Mouse (Mus musculus): ENCODE data around the gene Itgb1bp1. TPM values are rescaled to one million over a fixed set of nuclear protein-coding genes. Genes with fewer than 3 reads are reported as not detected.

Gene Itgb1bp1
- polyA plus RNA-seq, 1 experiment: 47.8 TPM

- Histone ChIP-seq H3ac (ENCODE audit: control insufficient read depth, insufficient read length, low read depth) (no peak overlapping the region), H3K79me2 (ENCODE audit: control insufficient read depth, insufficient read depth) (no peaks in the 10 kb centered on the region), H3K27me3 (ENCODE audit: control insufficient read depth, insufficient read depth, insufficient read length) (no peaks in the 10 kb centered on the region), H3K79me3 (ENCODE audit: low read depth) (no peaks in the 10 kb centered on the region), H3K4me3 (ENCODE audit: insufficient read depth, poor library complexity, severe bottlenecking) (no peak overlapping the region), H3K36me3 (ENCODE audit: control insufficient read depth, insufficient read depth) (peaks cover 14% of the 10 kb centered on the region)
- no peak for TF ChIP-seq USF1 (IDR thresholded peaks at IDR 0.05; ENCODE audit: low read depth)
- no peak for TF ChIP-seq MAX (IDR thresholded peaks at IDR 0.05)
- no peak for TF ChIP-seq FOSL1 (IDR thresholded peaks at IDR 0.05; ENCODE audit: insufficient read depth, low read length, poor library complexity, severe bottlenecking)
- TF ChIP-seq CEBPB (IDR thresholded peaks at IDR 0.05; ENCODE audit: low read depth): no peak
- TF ChIP-seq MYOG (IDR thresholded peaks at IDR 0.05; ENCODE audit: control insufficient read depth, extremely low read depth, insufficient read length): no peak
- TF ChIP-seq MYOD1 (IDR thresholded peaks at IDR 0.05; ENCODE audit: control insufficient read depth, insufficient read length, low read depth): no peak
- TF ChIP-seq CTCF (IDR thresholded peaks at IDR 0.05; ENCODE audit: control insufficient read depth, insufficient read depth, insufficient read length): no peak
Measured at GRCm38 (mm10) chr12:21207422-21207821, 78.7 kb downstream of the Itgb1bp1 start.

DNA sequence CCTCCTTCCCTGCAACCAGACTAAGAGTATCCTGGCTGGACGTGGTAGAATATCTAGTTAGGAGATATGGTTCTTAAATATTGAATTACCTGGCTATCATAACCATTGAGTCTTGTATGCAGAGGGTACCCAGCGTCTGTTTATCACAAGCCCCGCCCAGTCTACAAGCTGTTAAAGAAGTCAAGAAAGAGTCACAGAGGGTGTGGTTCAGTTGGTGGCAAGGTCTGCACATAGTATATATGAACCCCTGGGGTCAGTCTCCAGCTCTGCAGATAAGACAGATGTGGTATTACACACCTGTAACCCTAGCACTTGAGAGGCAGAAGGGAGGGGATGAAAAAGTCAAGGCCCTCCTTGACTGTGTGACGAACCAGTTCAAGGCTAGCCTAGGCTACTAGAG, 80.3 kb downstream of the Itgb1bp1 start:
- H3K79me3 ChIP-seq (ENCODE audit: low read depth): no peaks in the 10 kb centered on the region
- no peak for TF ChIP-seq USF1 (IDR thresholded peaks at IDR 0.05; ENCODE audit: low read depth)
- no peaks in the 10 kb centered on the region for H3K79me2 ChIP-seq (ENCODE audit: control insufficient read depth, insufficient read depth)
- no peaks in the 10 kb centered on the region for H3K27me3 ChIP-seq (ENCODE audit: control insufficient read depth, insufficient read depth, insufficient read length)
- H3ac ChIP-seq (ENCODE audit: control insufficient read depth, insufficient read length, low read depth): no peak overlapping the region
- H3K36me3 ChIP-seq (ENCODE audit: control insufficient read depth, insufficient read depth): peaks cover 14% of the 10 kb centered on the region
- no peak overlapping the region for H3K4me3 ChIP-seq (ENCODE audit: insufficient read depth, poor library complexity, severe bottlenecking)

GRCm38 (mm10) chr12:21204701-21205312, 81.3 kb downstream of the Itgb1bp1 start:
- no peaks in the 10 kb centered on the region for H3K79me2 ChIP-seq (ENCODE audit: control insufficient read depth, insufficient read depth)
- no peaks in the 10 kb centered on the region for H3K27me3 ChIP-seq (ENCODE audit: control insufficient read depth, insufficient read depth, insufficient read length)
- H3K4me3 ChIP-seq (ENCODE audit: insufficient read depth, poor library complexity, severe bottlenecking): no peak overlapping the region
- no peak overlapping the region for H3ac ChIP-seq (ENCODE audit: control insufficient read depth, insufficient read length, low read depth)
- no peaks in the 10 kb centered on the region for H3K79me3 ChIP-seq (ENCODE audit: low read depth)
- H3K36me3 ChIP-seq (ENCODE audit: control insufficient read depth, insufficient read depth): peaks cover 11% of the 10 kb centered on the region
- no peak for TF ChIP-seq USF1 (IDR thresholded peaks at IDR 0.05; ENCODE audit: low read depth)
- TF ChIP-seq CEBPB (IDR thresholded peaks at IDR 0.05; ENCODE audit: low read depth): no peak
- no peak for TF ChIP-seq MYOG (IDR thresholded peaks at IDR 0.05; ENCODE audit: control insufficient read depth, extremely low read depth, insufficient read length)
- no peak for TF ChIP-seq CTCF (IDR thresholded peaks at IDR 0.05; ENCODE audit: control insufficient read depth, insufficient read depth, insufficient read length)
- TF ChIP-seq FOSL1 (IDR thresholded peaks at IDR 0.05; ENCODE audit: insufficient read depth, low read length, poor library complexity, severe bottlenecking): no peak
- TF ChIP-seq MAX (IDR thresholded peaks at IDR 0.05): no peak
- no peak for TF ChIP-seq MYOD1 (IDR thresholded peaks at IDR 0.05; ENCODE audit: control insufficient read depth, insufficient read length, low read depth)

GRCm38 (mm10) chr12:21201485-21202269, 84.4 kb downstream of the Itgb1bp1 start:
- H3K79me3 ChIP-seq (ENCODE audit: low read depth): no peaks in the 10 kb centered on the region
- peaks cover 8% of the 10 kb centered on the region for H3K36me3 ChIP-seq (ENCODE audit: control insufficient read depth, insufficient read depth)
- no peak overlapping the region for H3K4me3 ChIP-seq (ENCODE audit: insufficient read depth, poor library complexity, severe bottlenecking)
- H3ac ChIP-seq (ENCODE audit: control insufficient read depth, insufficient read length, low read depth): no peak overlapping the region
- TF ChIP-seq FOSL1 (IDR thresholded peaks at IDR 0.05; ENCODE audit: insufficient read depth, low read length, poor library complexity, severe bottlenecking): no peak
- TF ChIP-seq USF1 (IDR thresholded peaks at IDR 0.05; ENCODE audit: low read depth): no peak
- TF ChIP-seq MAX (IDR thresholded peaks at IDR 0.05): no peak
- TF ChIP-seq CTCF (IDR thresholded peaks at IDR 0.05; ENCODE audit: control insufficient read depth, insufficient read depth, insufficient read length): no peak
- TF ChIP-seq MYOG (IDR thresholded peaks at IDR 0.05; ENCODE audit: control insufficient read depth, extremely low read depth, insufficient read length): no peak
- TF ChIP-seq MYOD1 (IDR thresholded peaks at IDR 0.05; ENCODE audit: control insufficient read depth, insufficient read length, low read depth): no peak
- no peak for TF ChIP-seq CEBPB (IDR thresholded peaks at IDR 0.05; ENCODE audit: low read depth)
- H3K79me2 ChIP-seq (ENCODE audit: control insufficient read depth, insufficient read depth): no peaks in the 10 kb centered on the region
- no peaks in the 10 kb centered on the region for H3K27me3 ChIP-seq (ENCODE audit: control insufficient read depth, insufficient read depth, insufficient read length)

GRCm38 (mm10) chr12:21200613-21201012, 85.5 kb downstream of the Itgb1bp1 start:
- Histone ChIP-seq H3K79me3 (ENCODE audit: low read depth) (no peaks in the 10 kb centered on the region), H3K36me3 (ENCODE audit: control insufficient read depth, insufficient read depth) (no peaks in the 10 kb centered on the region), H3ac (ENCODE audit: control insufficient read depth, insufficient read length, low read depth) (no peak overlapping the region), H3K27me3 (ENCODE audit: control insufficient read depth, insufficient read depth, insufficient read length) (no peaks in the 10 kb centered on the region), H3K4me3 (ENCODE audit: insufficient read depth, poor library complexity, severe bottlenecking) (no peak overlapping the region), H3K79me2 (ENCODE audit: control insufficient read depth, insufficient read depth) (no peaks in the 10 kb centered on the region)
- TF ChIP-seq CEBPB (IDR thresholded peaks at IDR 0.05; ENCODE audit: low read depth) (no peak), CTCF (IDR thresholded peaks at IDR 0.05; ENCODE audit: control insufficient read depth, insufficient read depth, insufficient read length) (no peak), FOSL1 (IDR thresholded peaks at IDR 0.05; ENCODE audit: insufficient read depth, low read length, poor library complexity, severe bottlenecking) (no peak), MAX (IDR thresholded peaks at IDR 0.05) (no peak), USF1 (IDR thresholded peaks at IDR 0.05; ENCODE audit: low read depth) (no peak), MYOG (IDR thresholded peaks at IDR 0.05; ENCODE audit: control insufficient read depth, extremely low read depth, insufficient read length) (no peak), MYOD1 (IDR thresholded peaks at IDR 0.05; ENCODE audit: control insufficient read depth, insufficient read length, low read depth) (no peak)

Measured in C2C12 (cell line).